ENCODE assay signal across 9 mouse cellular contexts in genomic region chr11:101830112-101830511, GRCm38 (mm10). TPM values are rescaled to one million over a fixed set of nuclear protein-coding genes. Genes with fewer than 3 reads are reported as not detected.
DNase-seq lines count a peak whose midpoint lies in the region; ATAC-seq and TF ChIP-seq lines count a peak whose summit lies in the region.
"Had no signal": no experiment of that assay in that cellular context is flagged by ENCODE, and none has a peak within 500 bp of the region (broad histone marks: within the 10 kb centered on the region; RNA-seq: fewer than 3 reads in every experiment).

No protein-coding gene starts in this region.

- H3K4me1 ChIP-seq in forebrain, embryonic 11.5 days (replicated peaks; ENCODE audit: control insufficient read depth, insufficient read depth, low read length) = no peaks in the 10 kb centered on the region
- no peaks in the 10 kb centered on the region for H3K4me1 ChIP-seq in forebrain, postnatal 0 days (ENCODE audit: insufficient read depth)
- H3K4me1 ChIP-seq in hindbrain, embryonic 13.5 days (replicated peaks) = peaks cover 22% of the 10 kb centered on the region
- H3K4me1 ChIP-seq in lung, embryonic 14.5 days (ENCODE audit: insufficient read depth) = 0 out of 2 replicates have a peak, but pooled peaks cover 4% of the 10 kb centered on the region

- H3K4me3 ChIP-seq in forebrain, embryonic 11.5 days (ENCODE audit: low read depth, low read length) = no peak overlapping the region
- H3K4me3 ChIP-seq in forebrain, postnatal 0 days (ENCODE audit: low read depth, low read length) = no peak overlapping the region
- no peak overlapping the region for H3K4me3 ChIP-seq in hindbrain, embryonic 13.5 days
- H3K4me3 ChIP-seq in lung, embryonic 14.5 days (ENCODE audit: low read depth, low read length) = no peak overlapping the region
- H3K4me3 ChIP-seq: erythroblast, embryonic 14.5 days had no signal

- no peaks in the 10 kb centered on the region for H3K9me3 ChIP-seq in forebrain, embryonic 11.5 days (ENCODE audit: control insufficient read depth, low read length)
- no peaks in the 10 kb centered on the region for H3K9me3 ChIP-seq in forebrain, postnatal 0 days (ENCODE audit: low read length)
- no peaks in the 10 kb centered on the region for H3K9me3 ChIP-seq in hindbrain, embryonic 13.5 days
- H3K9me3 ChIP-seq in lung, embryonic 14.5 days (ENCODE audit: low read depth, low read length) = no peaks in the 10 kb centered on the region

- H3K27me3 ChIP-seq in forebrain, embryonic 11.5 days (ENCODE audit: control insufficient read depth, insufficient read depth, low read length) = no peaks in the 10 kb centered on the region
- no peaks in the 10 kb centered on the region for H3K27me3 ChIP-seq in forebrain, postnatal 0 days (ENCODE audit: insufficient read depth, low read length)
- no peaks in the 10 kb centered on the region for H3K27me3 ChIP-seq in hindbrain, embryonic 13.5 days
- H3K27me3 ChIP-seq in lung, embryonic 14.5 days (ENCODE audit: insufficient read depth, low read length) = peaks cover 2% of the 10 kb centered on the region; the same call in 1 of the 2 replicates

- ATAC-seq in forebrain, embryonic 11.5 days (replicated peaks; ENCODE audit: low FRiP score) = no peak
- ATAC-seq in forebrain, postnatal 0 days = no peak
- no peak for ATAC-seq in hindbrain, embryonic 13.5 days (ENCODE audit: low FRiP score)
- ATAC-seq in lung, embryonic 14.5 days (ENCODE audit: insufficient read depth) = peak; percentile 52

- H3K4me2 ChIP-seq in forebrain, embryonic 11.5 days (ENCODE audit: low read depth, low read length, severe bottlenecking) = no peak overlapping the region
- no peak overlapping the region for H3K4me2 ChIP-seq in forebrain, postnatal 0 days (ENCODE audit: low read depth)
- H3K4me2 ChIP-seq in hindbrain, embryonic 13.5 days = no peak overlapping the region
- peak overlapping the region; percentile 44 for H3K4me2 ChIP-seq in lung, embryonic 14.5 days

- H3K27ac ChIP-seq in forebrain, embryonic 11.5 days (ENCODE audit: low read depth, low read length) = no peak overlapping the region
- H3K27ac ChIP-seq in forebrain, postnatal 0 days (ENCODE audit: low read depth, low read length) = no peak overlapping the region
- H3K27ac ChIP-seq in hindbrain, embryonic 13.5 days = no peak overlapping the region
- H3K27ac ChIP-seq in lung, embryonic 14.5 days (ENCODE audit: low read depth) = peak overlapping the region; percentile 64

- H3K36me3 ChIP-seq in forebrain, embryonic 11.5 days (ENCODE audit: control insufficient read depth, insufficient read depth, low read length) = no peaks in the 10 kb centered on the region
- H3K36me3 ChIP-seq in forebrain, postnatal 0 days (ENCODE audit: insufficient read depth) = no peaks in the 10 kb centered on the region
- H3K36me3 ChIP-seq in hindbrain, embryonic 13.5 days = no peaks in the 10 kb centered on the region
- no peaks in the 10 kb centered on the region for H3K36me3 ChIP-seq in lung, embryonic 14.5 days (ENCODE audit: insufficient read depth)

- TF ChIP-seq CTCF in forebrain, postnatal 0 days (IDR thresholded peaks at IDR 0.05; ENCODE audit: low read depth) = no peak
- TF ChIP-seq CTCF in lung, embryonic 14.5 days (IDR thresholded peaks at IDR 0.05; ENCODE audit: low read depth) = no peak

- WGBS in forebrain, embryonic 11.5 days = 37% methylated on average over 10 of the region's 10 CpGs
- WGBS in forebrain, postnatal 0 days = 24% methylated on average over 10 of the region's 10 CpGs
- WGBS in hindbrain, embryonic 13.5 days = 25% methylated on average over 10 of the region's 10 CpGs
- WGBS in lung, embryonic 14.5 days = 7% methylated on average over 10 of the region's 10 CpGs

- DNase-seq in forebrain, embryonic 11.5 days (ENCODE audit: low spot score) = peak; percentile 70
- no peak for DNase-seq in forebrain, postnatal 0 days
- peak; percentile 51 for DNase-seq in gastrocnemius, adult 18-20 months (ENCODE audit: low spot score)
- DNase-seq in lung, embryonic 14.5 days = peak; percentile 85
- no peak for DNase-seq in left cerebral cortex, adult 11 months (ENCODE audit: low spot score)
- no peak for DNase-seq in thymus, postnatal 0 days (ENCODE audit: low spot score)
- no peak for DNase-seq in layer of hippocampus, postnatal 25 days (ENCODE audit: extremely low spot score in 1 of 2, low spot score in 1 of 2)

- H3K9ac ChIP-seq in forebrain, embryonic 11.5 days (ENCODE audit: low read length) = no peak overlapping the region
- no peak overlapping the region for H3K9ac ChIP-seq in forebrain, postnatal 0 days
- peak overlapping the region; percentile 49; the same call in 1 of the 2 replicates for H3K9ac ChIP-seq in hindbrain, embryonic 13.5 days
- 0 out of 2 replicates have a peak overlapping the region, but pooled peaks have one; percentile 17 for H3K9ac ChIP-seq in lung, embryonic 14.5 days

RNA-seq across cellular contexts. Expression of gene Etv4, which starts 44.9 kb away (rescaled TPM):
- 7.6 and 10.4 TPM in 2 replicates for polyA plus RNA-seq in forebrain, embryonic 11.5 days (2014; fragmentation: Nextera tagmentation; extraction: Ambion mirVana)
- 24.2 and 25.1 TPM in 2 replicates for total RNA-seq in forebrain, postnatal 0 days (2014; rRNA removed)
- polyA plus RNA-seq in forebrain, postnatal 0 days (2015; fragmentation: Nextera tagmentation; extraction: Ambion mirVana) = 15.9 and 16.8 TPM in 2 replicates
- 1 to 10 TPM; 2.4 to 2.5 TPM for total RNA-seq in gastrocnemius, adult 18-20 months (2021)
- polyA plus RNA-seq in hindbrain, embryonic 13.5 days (2015; fragmentation: Nextera tagmentation; extraction: Ambion mirVana) = 4.5 and 6.4 TPM in 2 replicates
- 14.6 and 14.8 TPM in 2 replicates for polyA plus RNA-seq in lung, embryonic 14.5 days (2014; fragmentation: Nextera tagmentation; extraction: Ambion mirVana)
- 1.5 and 2.0 TPM in 2 replicates for polyA plus RNA-seq in thymus, postnatal 0 days (2015; fragmentation: Nextera tagmentation; extraction: Ambion mirVana)
- 10 to 100 TPM; 14.9 to 18.3 TPM for total RNA-seq in layer of hippocampus, postnatal 25 days (2021)
- polyA plus RNA-seq: erythroblast, embryonic 14.5 days had no signal

Comparison
In these comparisons a context has a peak if more than half of its experiments do, and no peak if none do; other contexts are left out.
1. DNase-seq: peak in forebrain, embryonic 11.5 days (single experiment), gastrocnemius, adult 18-20 months (single experiment) and lung, embryonic 14.5 days (single experiment); none in forebrain, postnatal 0 days (single experiment), left cerebral cortex, adult 11 months (single experiment), thymus, postnatal 0 days (single experiment) and layer of hippocampus, postnatal 25 days (0 of 2).
2. H3K9ac ChIP-seq: peak in hindbrain, embryonic 13.5 days (single experiment) and lung, embryonic 14.5 days (single experiment); none in forebrain, embryonic 11.5 days (single experiment) and forebrain, postnatal 0 days (single experiment).